Mouse (Mus musculus): ENCODE measurements around the gene Katnbl1.
A peak's percentile ranks its signal among the peaks of the same experiment; 100 is the strongest.

Katnbl1 gene

GRCm38 (mm10) chr2:112378973-112379898 is at the start of gene Katnbl1:
Katnbl1 (plus strand) TSS chr2:112379211.
- DNase-seq = peak; percentile 98

- DNase-seq = no peak
Observed at GRCm38 (mm10) chr2:112332051-112332898, 46.7 kb upstream of the Katnbl1 start.

GRCm38 (mm10) chr2:112337211-112337610 is 41.8 kb upstream of the Katnbl1 start:
- DNase-seq = no peak

- DNase-seq = peak; percentile 30 to 37
Observed at GRCm38 (mm10) chr2:112339736-112340135, 39.3 kb upstream of the Katnbl1 start.

GRCm38 (mm10) chr2:112341117-112341516 is 37.9 kb upstream of the Katnbl1 start:
- DNase-seq = no peak

GRCm38 (mm10) chr2:112348246-112348645 is 30.8 kb upstream of the Katnbl1 start:
- no peak for DNase-seq

- no peak for DNase-seq
Observed at GRCm38 (mm10) chr2:112353685-112354455, 25.1 kb upstream of the Katnbl1 start.

GRCm38 (mm10) chr2:112359611-112360010 is 19.4 kb upstream of the Katnbl1 start:
- DNase-seq = no peak

GRCm38 (mm10) chr2:112360012-112360780 is 18.8 kb upstream of the Katnbl1 start:
- DNase-seq = no peak

GRCm38 (mm10) chr2:112360781-112361169 is 18.2 kb upstream of the Katnbl1 start:
- no peak for DNase-seq

GRCm38 (mm10) chr2:112367222-112367621 is 11.8 kb upstream of the Katnbl1 start:
- DNase-seq = peak in 1 of 2 experiments; percentile 25

- peak; percentile 87 to 88 for DNase-seq
Observed at GRCm38 (mm10) chr2:112367726-112368673, 11.0 kb upstream of the Katnbl1 start, which contains the start of gene Emc4. Emc4 (minus strand) TSS chr2:112368027.

GRCm38 (mm10) chr2:112369941-112370340 is 9.1 kb upstream of the Katnbl1 start:
- DNase-seq = no peak

- no peak for DNase-seq
Observed at GRCm38 (mm10) chr2:112373141-112373540, 5.9 kb upstream of the Katnbl1 start.

- DNase-seq = no peak
Observed at GRCm38 (mm10) chr2:112374610-112375009, 4.4 kb upstream of the Katnbl1 start.

GRCm38 (mm10) chr2:112380131-112380530 is 1.1 kb downstream of the Katnbl1 start:
- DNase-seq = no peak

GRCm38 (mm10) chr2:112381219-112381618 is 2.2 kb downstream of the Katnbl1 start:
- no peak for DNase-seq

- no peak for DNase-seq
Observed at GRCm38 (mm10) chr2:112390843-112391242, 11.8 kb downstream of the Katnbl1 start.

GRCm38 (mm10) chr2:112391346-112392000 is 12.5 kb downstream of the Katnbl1 start:
- no peak for DNase-seq

- no peak for DNase-seq
Observed at GRCm38 (mm10) chr2:112392689-112393088, 13.7 kb downstream of the Katnbl1 start.

All from B cell, adult 2 months (primary cell).